Mouse (Mus musculus): ENCODE results near the gene Hba-a1. TPM values are rescaled to one million over a fixed set of nuclear protein-coding genes. Genes with fewer than 3 reads are reported as not detected.
"Not testable (repeated sequence)": the region's sequence is repeated elsewhere in the genome, so short reads cannot be mapped to it uniquely, and the experiment has no call there.

Hba-a1 gene
- 188 and 435 TPM in 2 replicates for polyA plus RNA-seq (2012; rRNA removed)

- WGBS, result 50% methylated on average over 1 of the region's 5 CpGs
- H3K4me3 ChIP-seq (replicated peaks; ENCODE audit: insufficient read depth, low read depth, low read length); H3K27me3 ChIP-seq (ENCODE audit: control insufficient read depth, insufficient read depth, low read length); DNase-seq; H3K27ac ChIP-seq (ENCODE audit: insufficient read depth, low read length); H3K4me1 ChIP-seq (ENCODE audit: control insufficient read depth, insufficient read depth, low read length): not testable (repeated sequence)
Measured at GRCm38 (mm10) chr11:32283091-32283777, at the start of gene Hba-a1. Gene Hba-a1 (plus strand): TSS chr11:32283511.

- Histone ChIP-seq H3K4me1 (ENCODE audit: control insufficient read depth, insufficient read depth, low read length) (peaks cover 65% of the 10 kb centered on the region), H3K4me3 (replicated peaks; ENCODE audit: insufficient read depth, low read depth, low read length) (no peak overlapping the region), H3K27ac (ENCODE audit: insufficient read depth, low read length) (0 out of 2 replicates have a peak overlapping the region, but pooled peaks have one; percentile 29), H3K27me3 (ENCODE audit: control insufficient read depth, insufficient read depth, low read length) (no peaks in the 10 kb centered on the region)
- WGBS, result 42% methylated on average over 3 of the region's 3 CpGs
- peak; percentile 50 to 57 for DNase-seq
- TF ChIP-seq CTCF (IDR thresholded peaks at IDR 0.05; ENCODE audit: borderline replicate concordance, insufficient read depth, low read depth, low read length), result no peak
- no peak for TF ChIP-seq POLR2A (IDR thresholded peaks at IDR 0.05; ENCODE audit: borderline replicate concordance, insufficient read depth, low read length)
Measured at GRCm38 (mm10) chr11:32233895-32234294, 49.4 kb upstream of the Hba-a1 start.

DNA sequence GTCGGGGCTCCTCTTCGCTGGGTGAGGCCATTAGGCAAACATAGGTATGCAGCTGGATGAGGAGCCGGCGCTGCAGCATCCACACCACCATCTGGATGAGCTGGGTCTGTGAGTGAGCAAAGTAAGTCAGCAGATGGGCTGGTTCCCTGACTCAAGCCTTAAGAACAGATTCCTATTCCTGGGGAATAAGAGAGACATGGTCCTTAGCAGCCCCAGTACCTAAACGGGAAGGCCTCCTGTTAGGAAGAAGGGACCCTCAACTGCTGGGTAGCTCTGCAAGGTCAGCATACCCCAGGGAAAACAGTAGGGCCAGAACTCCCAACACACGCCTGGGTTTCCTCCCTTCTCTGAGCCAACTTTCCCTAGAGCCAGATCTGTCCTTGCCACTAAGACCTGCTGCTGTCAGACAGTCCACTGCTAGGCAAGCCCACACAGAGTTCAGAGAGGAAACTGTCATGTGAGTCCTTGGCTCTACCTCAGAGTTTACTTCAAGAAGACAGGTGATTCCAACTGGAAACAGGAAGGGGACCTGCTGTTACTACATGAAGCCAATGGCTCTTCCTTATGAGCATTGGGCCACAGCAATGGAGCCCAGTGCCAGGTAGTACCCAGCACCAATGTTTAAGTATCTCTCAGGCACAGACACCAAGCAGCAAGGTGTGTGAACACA, 48.4 kb upstream of the Hba-a1 start:
- peak in 1 of 2 experiments; percentile 25 for DNase-seq
- Histone ChIP-seq H3K4me3 (replicated peaks; ENCODE audit: insufficient read depth, low read depth, low read length) (no peak overlapping the region), H3K4me1 (ENCODE audit: control insufficient read depth, insufficient read depth, low read length) (peaks cover 61% of the 10 kb centered on the region), H3K27ac (ENCODE audit: insufficient read depth, low read length) (no peak overlapping the region), H3K27me3 (ENCODE audit: control insufficient read depth, insufficient read depth, low read length) (no peaks in the 10 kb centered on the region)
- 47% methylated on average over 6 of the region's 6 CpGs for WGBS
- no peak for TF ChIP-seq POLR2A (IDR thresholded peaks at IDR 0.05; ENCODE audit: borderline replicate concordance, insufficient read depth, low read length)
- no peak for TF ChIP-seq CTCF (IDR thresholded peaks at IDR 0.05; ENCODE audit: borderline replicate concordance, insufficient read depth, low read depth, low read length)

DNA sequence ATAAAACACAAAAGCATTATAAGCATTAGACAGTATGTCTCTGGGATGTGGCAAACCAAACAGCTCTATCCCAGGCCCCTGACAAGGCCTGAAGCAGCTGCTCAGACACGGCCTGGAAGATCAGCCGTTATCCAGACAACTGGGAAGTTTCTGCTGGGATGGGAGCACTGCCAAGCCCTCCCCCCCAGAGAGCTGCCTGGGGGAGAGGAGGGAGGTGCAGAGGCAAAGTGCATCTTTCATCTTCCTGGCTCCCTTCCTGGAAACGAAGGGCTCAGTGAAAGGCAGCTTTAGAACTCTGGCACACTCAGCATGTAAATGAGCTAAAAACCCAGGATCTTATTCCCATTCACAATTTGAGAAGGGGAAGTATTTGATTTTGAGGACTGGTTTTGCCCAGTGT, 47.7 kb upstream of the Hba-a1 start:
- TF ChIP-seq CTCF (IDR thresholded peaks at IDR 0.05; ENCODE audit: borderline replicate concordance, insufficient read depth, low read depth, low read length) (no peak), POLR2A (IDR thresholded peaks at IDR 0.05; ENCODE audit: borderline replicate concordance, insufficient read depth, low read length) (no peak)
- H3K27ac ChIP-seq (ENCODE audit: insufficient read depth, low read length), result no peak overlapping the region
- H3K4me3 ChIP-seq (replicated peaks; ENCODE audit: insufficient read depth, low read depth, low read length), result no peak overlapping the region
- no peaks in the 10 kb centered on the region for H3K27me3 ChIP-seq (ENCODE audit: control insufficient read depth, insufficient read depth, low read length)
- WGBS, result 25% methylated on average over 3 of the region's 3 CpGs
- DNase-seq, result peak; percentile 48 to 67
- H3K4me1 ChIP-seq (ENCODE audit: control insufficient read depth, insufficient read depth, low read length), result peaks cover 54% of the 10 kb centered on the region

DNA sequence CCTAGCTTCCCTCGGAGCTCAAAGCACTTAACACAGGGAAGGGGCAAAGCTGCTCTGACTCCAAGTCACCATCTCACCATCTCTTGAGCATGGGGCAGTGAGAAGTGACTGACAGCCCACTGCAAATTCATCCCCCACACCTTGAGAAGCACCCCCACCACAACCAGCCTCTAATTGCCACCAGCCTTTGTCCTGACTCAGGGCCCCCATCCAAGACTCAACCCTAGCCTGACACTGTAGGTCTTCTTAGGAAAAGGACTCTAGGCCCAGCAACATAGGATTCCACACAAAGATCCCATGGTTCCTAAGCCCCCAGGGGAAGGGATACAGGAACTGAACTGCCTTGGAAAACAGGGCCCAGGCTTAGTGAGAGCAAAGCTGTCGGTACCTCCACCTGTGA, 47.2 kb upstream of the Hba-a1 start:
- H3K27ac ChIP-seq (ENCODE audit: insufficient read depth, low read length), result no peak overlapping the region
- 56% methylated on average over 2 of the region's 2 CpGs for whole genome bisulfite sequencing
- DNase-seq, result peak in 1 of 2 experiments; percentile 13

DNA sequence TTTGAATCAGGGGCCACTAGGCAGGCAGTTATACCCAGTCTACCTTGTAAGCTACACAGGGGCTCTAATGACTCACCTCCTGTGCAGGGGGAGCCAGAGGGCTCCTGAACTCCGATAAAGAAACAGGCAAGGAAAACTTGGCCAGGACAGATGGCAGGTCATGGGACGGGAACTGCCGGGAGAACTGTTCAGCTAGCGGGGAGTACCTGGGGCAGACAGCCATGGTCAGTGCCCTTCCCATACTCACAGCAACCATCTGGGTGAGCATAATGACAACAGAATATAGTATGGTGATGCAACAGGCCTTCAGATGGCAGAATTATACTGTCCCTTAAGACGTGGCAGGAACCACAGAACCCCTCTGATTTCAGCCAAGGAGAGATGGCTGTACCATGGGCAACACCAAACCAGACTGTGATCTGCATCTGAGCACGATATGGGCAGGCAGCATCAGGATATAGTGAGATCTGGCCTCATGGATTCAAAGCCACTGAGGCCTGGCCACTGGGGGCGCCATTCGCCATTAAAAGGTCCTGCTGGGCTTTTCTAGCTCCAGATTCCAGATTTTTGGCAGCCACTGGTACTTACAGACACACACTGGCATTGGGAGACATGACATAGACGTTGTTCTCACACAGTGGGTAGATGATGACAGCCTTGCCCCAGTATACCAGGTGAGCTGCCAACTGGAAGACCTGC, 46.5 kb upstream of the Hba-a1 start:
- TF ChIP-seq POLR2A (IDR thresholded peaks at IDR 0.05; ENCODE audit: borderline replicate concordance, insufficient read depth, low read length) (no peak), CTCF (IDR thresholded peaks at IDR 0.05; ENCODE audit: borderline replicate concordance, insufficient read depth, low read depth, low read length) (peak; percentile 48; the same call in 1 of the 2 replicates)
- H3K4me3 ChIP-seq (replicated peaks; ENCODE audit: insufficient read depth, low read depth, low read length), result no peak overlapping the region
- H3K27ac ChIP-seq (ENCODE audit: insufficient read depth, low read length), result 0 out of 2 replicates have a peak overlapping the region, but pooled peaks have one; percentile 3
- peak; percentile 70 to 75 for DNase-seq
- no peaks in the 10 kb centered on the region for H3K27me3 ChIP-seq (ENCODE audit: control insufficient read depth, insufficient read depth, low read length)
- 21% methylated on average over 9 of the region's 9 CpGs for WGBS
- H3K4me1 ChIP-seq (ENCODE audit: control insufficient read depth, insufficient read depth, low read length), result peaks cover 49% of the 10 kb centered on the region

More for the DNA sequence above, 47.2 kb upstream of the Hba-a1 start:
- Histone ChIP-seq H3K27me3 (ENCODE audit: control insufficient read depth, insufficient read depth, low read length) (no peaks in the 10 kb centered on the region), H3K4me3 (replicated peaks; ENCODE audit: insufficient read depth, low read depth, low read length) (no peak overlapping the region), H3K4me1 (ENCODE audit: control insufficient read depth, insufficient read depth, low read length) (peaks cover 51% of the 10 kb centered on the region)
- TF ChIP-seq CTCF (IDR thresholded peaks at IDR 0.05; ENCODE audit: borderline replicate concordance, insufficient read depth, low read depth, low read length), result no peak
- no peak for TF ChIP-seq POLR2A (IDR thresholded peaks at IDR 0.05; ENCODE audit: borderline replicate concordance, insufficient read depth, low read length)

DNA sequence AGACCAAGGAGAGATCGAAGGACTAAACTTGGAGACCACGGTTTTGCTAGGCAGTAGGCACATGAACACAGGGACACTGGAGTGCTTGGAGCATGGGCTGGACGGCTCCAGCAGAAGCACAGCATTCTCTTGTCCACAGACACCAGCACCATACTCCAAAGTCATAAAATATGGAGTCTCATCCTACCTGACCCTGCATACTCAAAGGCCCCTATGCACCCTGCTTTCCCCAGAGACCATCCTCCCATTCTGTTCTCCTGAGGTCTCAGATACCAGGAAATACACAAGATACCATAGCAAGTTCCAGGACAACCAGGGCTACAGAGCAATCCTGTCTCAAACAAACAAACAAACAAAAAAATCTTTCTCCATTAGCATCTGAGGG, 45.9 kb upstream of the Hba-a1 start:
- no peaks in the 10 kb centered on the region for H3K27me3 ChIP-seq (ENCODE audit: control insufficient read depth, insufficient read depth, low read length)
- WGBS, result 51% methylated on average over 3 of the region's 3 CpGs
- TF ChIP-seq CTCF (IDR thresholded peaks at IDR 0.05; ENCODE audit: borderline replicate concordance, insufficient read depth, low read depth, low read length) (no peak), POLR2A (IDR thresholded peaks at IDR 0.05; ENCODE audit: borderline replicate concordance, insufficient read depth, low read length) (no peak)
- no peak for DNase-seq
- H3K27ac ChIP-seq (ENCODE audit: insufficient read depth, low read length), result no peak overlapping the region
- H3K4me1 ChIP-seq (ENCODE audit: control insufficient read depth, insufficient read depth, low read length), result peaks cover 49% of the 10 kb centered on the region
- H3K4me3 ChIP-seq (replicated peaks; ENCODE audit: insufficient read depth, low read depth, low read length), result no peak overlapping the region

Measured in cerebellum, adult 2 months (tissue).